8 mouse cellular contexts compared by ENCODE assay signal in genomic region chr4:120755299-120755698, GRCm38 (mm10). TPM values are rescaled to one million over a fixed set of nuclear protein-coding genes. Genes with fewer than 3 reads are reported as not detected.
DNase-seq lines count a peak whose midpoint lies in the region; ATAC-seq lines count a peak whose summit lies in the region.

No protein-coding gene starts in this region.

- H3K4me2 ChIP-seq in intestine, embryonic 15.5 days (replicated peaks): no peak overlapping the region

- peak; percentile 36 for ATAC-seq in intestine, embryonic 15.5 days

- no peak overlapping the region for H3K9ac ChIP-seq in intestine, embryonic 15.5 days

- no peak overlapping the region for H3K27ac ChIP-seq in intestine, embryonic 15.5 days

- no peaks in the 10 kb centered on the region for H3K4me1 ChIP-seq in intestine, embryonic 15.5 days (replicated peaks)

- H3K9me3 ChIP-seq in intestine, embryonic 15.5 days: no peaks in the 10 kb centered on the region

- DNase-seq in 3T3-L1 (ENCODE audit: low read depth, low spot score) (peak; percentile 67), MN1 (ENCODE audit: low spot score) (peak; percentile 56)
- peak; percentile 71 for DNase-seq in cerebellum, adult 9-10 months
- DNase-seq in frontal cortex, postnatal 14 days (ENCODE audit: low spot score in 2 of 2): peak; percentile 37 to 68
- peak; percentile 63 to 86 for DNase-seq in left cerebral cortex, postnatal 10 days (ENCODE audit: extremely low spot score in 1 of 2, low spot score in 2 of 2)
- peak; percentile 57 for DNase-seq in naive thymus-derived CD4-positive, alpha-beta T cell, adult 2 months (ENCODE audit: low read depth)
- peak; percentile 89 for DNase-seq in testis, postnatal 10 days (ENCODE audit: low spot score)

- intact Hi-C loops in left cerebral cortex, postnatal 10 days (cut with DNase I): no loop called here

- H3K4me3 ChIP-seq in intestine, embryonic 15.5 days (replicated peaks): no peak overlapping the region

- 3% methylated on average over 1 of the region's 1 CpGs for WGBS in intestine, embryonic 15.5 days

- peaks cover 6% of the 10 kb centered on the region for H3K27me3 ChIP-seq in intestine, embryonic 15.5 days (replicated peaks)

- H3K36me3 ChIP-seq in intestine, embryonic 15.5 days: peaks cover 12% of the 10 kb centered on the region; the same call in 1 of the 2 replicates

RNA-seq across cellular contexts. Expression of gene Kcnq4, which starts 6.9 kb away (rescaled TPM):
- polyA plus RNA-seq in intestine, embryonic 15.5 days (2015; fragmentation: Nextera tagmentation; extraction: Ambion mirVana): 2.2 and 2.3 TPM in 2 replicates
- total RNA-seq in left cerebral cortex, postnatal 10 days (2021): 10 to 100 TPM; 11.4 to 12.6 TPM
